Mouse (Mus musculus) heart, adult 2 months (tissue): ENCODE results near the gene Ttll8.

Experiments
- CTCF ChIP-seq: fragments of 200-600 bp; IDR thresholded peaks from 2 replicates; pipeline ENCODE4 v1.8.1; 2022; ENCODE audit warnings: antibody characterized with exemption, mild to moderate bottlenecking, moderate library complexity
- EP300 ChIP-seq: fragments of 200-500 bp; IDR thresholded peaks from 2 replicates; pipeline ENCODE4 v1.6.1; 2011; ENCODE audit warnings: low read depth, low read length, control low read depth; ENCODE audit not compliant: insufficient read depth
- POLR2A ChIP-seq: fragments of 200-500 bp; IDR thresholded peaks from 2 replicates; pipeline ENCODE4 v1.6.1; 2011; ENCODE audit warnings: mild to moderate bottlenecking, low read depth, low read length, control low read depth; ENCODE audit not compliant: insufficient read depth

- TF ChIP-seq POLR2A (no peak), CTCF (no peak), EP300 (no peak)
Measured at GRCm38 (mm10) chr15:88919328-88919727, 34.9 kb downstream of the Ttll8 start.
